Mouse (Mus musculus): ENCODE data around the gene Cdc42se1. TPM values are rescaled to one million over a fixed set of nuclear protein-coding genes. Genes with fewer than 3 reads are reported as not detected.
"Not testable (repeated sequence)": the region's sequence is repeated elsewhere in the genome, so short reads cannot be mapped to it uniquely, and the experiment has no call there.

The Cdc42se1 gene
- 10 to 100 TPM; 64.4 to 68.0 TPM for total RNA-seq (2021)

- intact Hi-C loops (cut with DNase I) = loop anchor here (2.0 kb wide), 1 partner anchor 54 kb away; the partner anchor contains the start of gene Prune1
- peak; percentile 88 to 90 for DNase-seq (ENCODE audit: low spot score in 2 of 2)
These were observed at the start of gene Cdc42se1 for GRCm38 (mm10) chr3:95228148-95228893. Gene Cdc42se1 (plus strand): TSS chr3:95228732.

GRCm38 (mm10) chr3:95178948-95179347 is 49.6 kb upstream of the Cdc42se1 start:
- DNase-seq (ENCODE audit: low spot score in 2 of 2) = peak in 1 of 2 experiments; percentile 24
- intact Hi-C loops (cut with DNase I) = no loop called here

GRCm38 (mm10) chr3:95179890-95180289 is 48.6 kb upstream of the Cdc42se1 start:
- no peak for DNase-seq (ENCODE audit: low spot score in 2 of 2)
- intact Hi-C loops (cut with DNase I) = no loop called here

DNA sequence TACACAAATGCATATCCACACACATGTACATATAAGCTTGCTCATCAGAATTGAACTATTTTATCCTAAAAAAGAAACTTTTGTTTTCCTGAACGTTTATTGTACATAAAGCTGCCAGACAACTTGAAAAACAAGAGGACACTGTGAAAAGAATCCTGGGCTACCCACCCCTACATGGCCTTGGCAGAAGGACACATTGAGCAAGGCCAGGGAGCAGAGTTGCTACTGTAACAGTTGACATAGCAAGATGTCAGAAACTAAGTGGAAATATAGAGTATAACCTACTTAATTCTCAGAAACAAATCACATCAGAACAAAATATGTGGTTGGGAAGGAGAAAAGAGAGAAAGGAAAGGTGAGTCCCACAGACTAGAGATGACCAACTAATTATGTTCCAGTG is 46.7 kb upstream of the Cdc42se1 start:
- intact Hi-C loops (cut with DNase I) = no loop called here
- DNase-seq (ENCODE audit: low spot score in 2 of 2) = no peak

DNA sequence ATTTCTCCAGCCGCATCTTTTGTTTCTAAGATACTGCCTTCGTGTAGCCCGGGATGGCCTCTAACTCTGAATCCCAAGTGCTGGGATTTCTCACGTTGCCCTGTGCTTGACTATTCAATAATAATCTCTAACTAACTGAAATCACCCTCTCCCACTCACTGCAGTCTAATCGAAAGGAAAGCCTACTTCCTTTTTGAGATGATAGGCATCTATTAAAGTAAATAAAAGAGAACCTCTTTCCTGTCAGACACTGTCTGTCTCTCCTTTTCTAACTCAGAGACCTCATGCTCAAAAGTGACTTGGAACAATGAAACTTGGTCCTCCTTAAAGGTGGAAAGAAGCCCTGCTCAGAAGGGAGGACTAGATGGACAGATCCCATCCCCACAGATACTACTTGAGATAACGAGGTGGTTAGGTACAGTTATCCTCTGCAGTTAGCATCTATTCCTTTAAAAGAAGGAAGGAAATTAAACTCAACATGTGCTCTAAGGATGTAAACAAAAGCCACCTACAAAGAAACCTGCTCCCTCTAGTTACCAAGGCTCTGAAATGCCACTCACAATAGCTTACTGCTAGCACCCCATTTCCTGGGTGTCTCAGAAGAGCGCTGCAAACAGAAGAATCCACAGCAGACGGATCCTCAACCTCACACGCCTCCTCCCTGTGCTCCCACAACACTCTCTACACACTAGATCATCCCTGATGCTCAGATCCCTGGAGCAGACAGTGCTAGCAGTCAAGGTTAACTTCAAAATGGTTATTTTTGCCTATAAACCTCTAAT is 43.5 kb upstream of the Cdc42se1 start:
- no peak for DNase-seq (ENCODE audit: low spot score in 2 of 2)
- intact Hi-C loops (cut with DNase I) = no loop called here

DNA sequence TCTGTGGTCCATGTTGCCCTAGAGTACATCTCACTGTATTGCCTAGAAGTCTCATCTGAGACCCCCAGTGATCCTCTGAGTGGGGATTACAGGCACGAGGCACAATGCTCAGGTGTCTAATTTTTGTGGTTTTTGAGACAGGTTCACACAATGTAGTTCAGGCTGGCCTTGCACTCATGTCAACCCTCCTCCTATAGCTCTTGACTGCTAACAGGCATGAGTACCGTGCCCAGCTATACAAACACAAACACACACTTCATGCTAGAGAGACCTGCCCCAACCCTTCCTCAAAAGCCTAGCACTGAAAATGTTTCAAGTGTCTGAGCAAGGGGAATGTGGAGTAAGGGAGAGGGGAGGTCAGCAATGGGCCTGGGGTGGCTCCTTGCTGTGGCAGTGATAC is 42.4 kb upstream of the Cdc42se1 start:
- no peak for DNase-seq (ENCODE audit: low spot score in 2 of 2)
- intact Hi-C loops (cut with DNase I) = no loop called here

DNA sequence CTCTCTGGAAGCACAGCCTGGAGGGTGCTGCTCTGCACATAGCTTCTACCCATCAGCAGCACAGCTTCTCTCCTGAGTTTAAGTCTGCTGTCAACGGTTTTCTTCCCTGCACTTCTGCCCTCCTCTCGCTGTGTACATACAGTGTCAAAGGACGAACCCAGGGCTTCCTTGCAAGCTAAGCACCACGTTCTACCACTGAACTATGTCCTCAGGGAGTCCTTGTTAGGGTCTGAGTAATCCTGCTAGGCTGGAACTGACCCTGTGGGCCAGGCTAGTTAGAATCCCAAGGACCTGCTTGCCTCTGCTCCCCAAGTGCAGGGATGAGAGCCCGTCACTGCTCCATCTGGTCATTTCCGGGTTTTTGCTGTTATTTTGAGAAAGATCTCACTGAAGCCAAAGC is 41.6 kb upstream of the Cdc42se1 start:
- DNase-seq (ENCODE audit: low spot score in 2 of 2) = no peak
- intact Hi-C loops (cut with DNase I) = no loop called here

DNA sequence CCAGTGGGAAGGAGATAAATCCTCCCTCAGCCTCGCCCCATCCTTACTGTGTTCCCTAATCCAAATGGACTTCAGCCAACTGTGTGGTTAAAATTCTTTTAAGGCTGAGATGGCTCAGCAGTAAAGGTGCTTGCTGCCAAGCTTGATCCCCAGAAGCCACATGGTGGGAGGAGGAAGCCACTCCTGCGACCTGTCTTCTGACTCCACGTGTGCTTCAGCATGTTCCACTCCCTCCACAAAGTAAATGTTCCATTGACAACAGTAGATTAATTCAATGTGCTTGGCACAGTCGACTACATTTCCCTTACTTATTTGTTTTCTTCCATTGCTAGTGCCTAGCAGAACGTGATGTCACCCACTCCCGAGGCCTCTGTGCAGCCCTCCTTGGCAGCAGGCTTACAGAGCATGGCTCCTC is 33.8 kb upstream of the Cdc42se1 start:
- intact Hi-C loops (cut with DNase I) = no loop called here
- no peak for DNase-seq (ENCODE audit: low spot score in 2 of 2)

GRCm38 (mm10) chr3:95195772-95196171 is 32.8 kb upstream of the Cdc42se1 start:
- intact Hi-C loops (cut with DNase I) = no loop called here
- DNase-seq (ENCODE audit: low spot score in 2 of 2) = no peak

GRCm38 (mm10) chr3:95199101-95199500 is 29.4 kb upstream of the Cdc42se1 start:
- no peak for DNase-seq (ENCODE audit: low spot score in 2 of 2)
- intact Hi-C loops (cut with DNase I) = no loop called here

GRCm38 (mm10) chr3:95200132-95200531 is 28.4 kb upstream of the Cdc42se1 start:
- intact Hi-C loops (cut with DNase I) = no loop called here
- DNase-seq (ENCODE audit: low spot score in 2 of 2) = no peak

GRCm38 (mm10) chr3:95200562-95200961 is 28.0 kb upstream of the Cdc42se1 start:
- DNase-seq (ENCODE audit: low spot score in 2 of 2) = no peak
- intact Hi-C loops (cut with DNase I) = no loop called here

- intact Hi-C loops (cut with DNase I) = no loop called here
These were observed 24.7 kb upstream of the Cdc42se1 start for GRCm38 (mm10) chr3:95203880-95204279.

DNA sequence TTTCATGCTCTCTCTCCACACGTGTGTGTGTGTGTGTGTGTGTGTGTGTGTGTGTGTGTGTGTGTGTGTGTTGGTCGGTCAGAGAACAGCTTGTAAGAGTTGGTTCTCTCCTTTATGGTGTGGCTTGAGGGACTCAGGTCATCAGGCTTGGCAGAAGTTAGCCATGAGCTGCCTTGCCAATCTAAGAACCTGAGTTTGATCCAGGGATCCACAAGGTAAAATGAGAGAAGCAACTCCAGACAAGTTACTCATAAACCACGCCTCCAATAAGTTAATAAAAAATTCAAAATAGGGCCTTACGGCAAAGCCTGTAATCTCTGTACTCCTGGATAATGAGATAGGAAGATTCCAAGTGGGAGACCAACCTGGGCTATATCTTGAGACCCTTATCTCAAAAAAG is 20.2 kb upstream of the Cdc42se1 start:
- no peak for DNase-seq (ENCODE audit: low spot score in 2 of 2)
- intact Hi-C loops (cut with DNase I) = no loop called here

More at GRCm38 (mm10) chr3:95203880-95204279, 24.7 kb upstream of the Cdc42se1 start:
- no peak for DNase-seq (ENCODE audit: low spot score in 2 of 2)

GRCm38 (mm10) chr3:95210585-95210984 is 17.9 kb upstream of the Cdc42se1 start:
- intact Hi-C loops (cut with DNase I) = no loop called here
- no peak for DNase-seq (ENCODE audit: low spot score in 2 of 2)

- intact Hi-C loops (cut with DNase I); DNase-seq (ENCODE audit: low spot score in 2 of 2): not testable (repeated sequence)
These were observed 15.5 kb upstream of the Cdc42se1 start for GRCm38 (mm10) chr3:95212889-95213608.

DNA sequence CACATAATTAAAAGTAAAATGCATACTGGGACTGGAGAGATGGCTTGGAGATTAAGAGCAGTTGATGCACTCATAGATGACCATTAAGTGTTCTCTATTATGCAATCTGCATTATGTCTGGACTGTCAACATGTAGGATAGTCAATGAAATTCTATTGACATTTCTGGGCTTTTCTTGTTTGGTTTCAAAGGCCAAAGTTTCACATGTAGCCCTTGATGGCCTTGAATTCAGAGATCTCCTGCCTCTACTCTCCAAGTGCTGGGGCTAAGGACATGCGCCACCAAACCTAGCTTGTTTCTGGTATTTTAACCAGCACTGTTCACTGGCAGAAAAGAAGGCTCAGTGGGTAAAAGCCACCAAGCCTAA is 14.9 kb upstream of the Cdc42se1 start:
- DNase-seq (ENCODE audit: low spot score in 2 of 2) = no peak
- intact Hi-C loops (cut with DNase I) = no loop called here

DNA sequence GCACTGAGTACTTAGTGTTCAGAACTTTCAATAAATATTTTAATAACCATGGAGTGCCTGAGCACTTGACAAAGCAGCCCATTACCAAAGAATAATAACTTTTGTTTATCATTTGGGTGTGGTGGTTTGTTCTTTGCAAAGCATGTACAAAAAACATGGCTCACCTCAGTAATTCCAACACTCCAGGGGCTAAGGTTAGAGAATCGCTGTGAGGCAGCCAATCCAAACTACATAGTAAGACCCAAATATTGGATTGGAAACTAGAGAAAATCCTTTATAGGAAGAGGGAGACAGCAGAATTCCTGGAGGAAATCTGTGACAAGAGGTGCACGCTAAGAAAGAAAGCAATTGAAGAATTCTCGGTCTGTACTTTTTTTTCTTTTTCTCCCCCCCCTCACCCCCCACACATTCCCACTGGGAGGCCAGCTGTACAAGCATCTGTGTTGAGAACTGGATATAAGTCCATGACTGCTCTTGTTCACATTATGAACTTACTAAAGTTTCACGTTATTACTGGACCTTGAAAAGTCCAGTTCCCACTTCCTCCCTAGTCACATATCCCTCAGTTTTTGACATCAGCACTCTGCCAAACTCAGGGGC is 11.8 kb upstream of the Cdc42se1 start:
- DNase-seq (ENCODE audit: low spot score in 2 of 2) = no peak
- intact Hi-C loops (cut with DNase I) = loop anchor here (1.0 to 2.0 kb wide), 3 partner anchors 14 to 74 kb away; partner anchors contain the start of gene Tnfaip8l2

- intact Hi-C loops (cut with DNase I) = loop anchor here (1.0 to 2.0 kb wide), 3 partner anchors 13 to 75 kb away; partner anchors contain the start of gene Tnfaip8l2
- peak; percentile 89 to 91 for DNase-seq (ENCODE audit: low spot score in 2 of 2)
These were observed 11.0 kb upstream of the Cdc42se1 start, which contains the start of gene Gabpb2 for GRCm38 (mm10) chr3:95217255-95218134. Gene Gabpb2 (minus strand): TSS chr3:95217916.
